Mouse (Mus musculus) intestine, embryonic 14.5 days (tissue): Measurements from ENCODE around the gene Mrpl57. TPM values are rescaled to one million over a fixed set of nuclear protein-coding genes. Genes with fewer than 3 reads are reported as not detected.
"Not testable (repeated sequence)": the region's sequence is repeated elsewhere in the genome, so short reads cannot be mapped to it uniquely, and the experiment has no call there.

Experiments
- ATAC-seq: fragments of 200-750 bp; cut with Nextera tagmentation; replicated peaks from 2 replicates; pipeline ENCODE4 v1.8.0; 2017; ENCODE audit warnings: low read depth, moderate number of reproducible peaks, moderate TSS enrichment, moderate library complexity; ENCODE audit not compliant: low FRiP score, low TSS enrichment
- DNase-seq: peaks from one replicate; pipeline ENCODE4 v3.0.0-alpha.2; 2018; ENCODE audit warnings: low spot score
- H3K27ac ChIP-seq: fragments of 300-500 bp; sonication (generic); 2 replicates; pipeline ENCODE4 v1.5.1; 2014; ENCODE audit warnings: low read depth, mild to moderate bottlenecking, control low read depth
- H3K27me3 ChIP-seq: fragments of 300-500 bp; sonication (generic); replicated peaks from 2 replicates; pipeline ENCODE4 v1.6.1; 2014; ENCODE audit warnings: low read length, control low read depth; ENCODE audit not compliant: control insufficient read depth, insufficient read depth
- H3K36me3 ChIP-seq: fragments of 300-500 bp; sonication (generic); 2 replicates; pipeline ENCODE4 v1.6.1; 2014; ENCODE audit warnings: low read length, control low read depth; ENCODE audit not compliant: control insufficient read depth, insufficient read depth
- H3K4me1 ChIP-seq: fragments of 300-500 bp; sonication (generic); replicated peaks from 2 replicates; pipeline ENCODE4 v1.6.1; 2014; ENCODE audit warnings: low read length, control low read depth, mixed read lengths; ENCODE audit not compliant: control insufficient read depth, insufficient read depth
- H3K4me2 ChIP-seq: fragments of 300-500 bp; sonication (generic); 2 replicates; pipeline ENCODE4 v1.6.1; 2014; ENCODE audit warnings: low read length
- H3K4me3 ChIP-seq: fragments of 300-500 bp; sonication (generic); 2 replicates; pipeline ENCODE4 v1.5.1; 2014; ENCODE audit warnings: low read depth, low read length, control low read depth, mixed read lengths
- H3K9ac ChIP-seq: fragments of 300-500 bp; sonication (generic); 2 replicates; pipeline ENCODE4 v1.6.1; 2014; ENCODE audit warnings: mild to moderate bottlenecking, low read length
- H3K9me3 ChIP-seq: fragments of 300-500 bp; sonication (generic); 2 replicates; pipeline ENCODE4 v1.6.1; 2016; ENCODE audit warnings: low read length, control low read depth; ENCODE audit not compliant: control insufficient read depth
- WGBS: fragments of 180-500 bp; shearing (Covaris S2); extraction: QIAGEN DNeasy Blood & Tissue Kit; methylation state at CpG from one replicate; pipeline ENCODE4 v1.1.7; 2014; 5-methylcytosine and 5-hydroxymethylcytosine counted together
- polyA plus RNA-seq: library from polyadenylated mRNA; unstranded; fragments of >200 nt; fragmentation: Nextera tagmentation; extraction: Ambion mirVana; gene quantifications from 2 replicates; pipeline ENCODE4 v1.2.1, GENCODE M21; 2014

The Mrpl57 gene
- polyA plus RNA-seq, 1 experiment from 2014 or later, result 199 TPM

DNA sequence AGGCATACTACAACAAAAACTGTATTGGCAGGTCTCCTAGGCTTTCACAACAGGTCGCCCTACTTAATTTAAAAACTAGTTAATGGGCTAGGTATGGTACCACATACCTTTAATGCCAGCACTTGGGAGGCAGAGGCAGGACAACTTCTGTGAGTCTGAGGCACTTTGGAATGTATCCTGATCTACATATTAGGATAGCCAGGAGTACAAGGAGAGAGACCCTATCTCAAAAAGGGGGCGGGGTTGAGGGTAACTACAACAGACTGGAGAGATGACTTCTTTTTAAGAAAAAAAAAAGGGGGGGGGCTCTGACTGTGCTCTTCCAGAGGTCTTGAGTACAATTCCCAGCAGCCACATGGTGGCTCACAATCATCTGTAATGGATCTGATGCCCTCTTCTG, 22.6 kb downstream of the Mrpl57 start:
- H3K4me1 ChIP-seq, result no peaks in the 10 kb centered on the region
- DNase-seq, result no peak
- H3K4me3 ChIP-seq, result no peak overlapping the region
- H3K9ac ChIP-seq, result no peak overlapping the region
- no peaks in the 10 kb centered on the region for H3K9me3 ChIP-seq
- peaks cover 30% of the 10 kb centered on the region for H3K36me3 ChIP-seq
- no peak for ATAC-seq
- H3K27me3 ChIP-seq, result no peaks in the 10 kb centered on the region
- WGBS, result 90% methylated on average over 2 of the region's 2 CpGs
- no peak overlapping the region for H3K4me2 ChIP-seq
- H3K27ac ChIP-seq, result no peak overlapping the region

- Histone ChIP-seq H3K4me1 (no peaks in the 10 kb centered on the region), H3K27me3 (no peaks in the 10 kb centered on the region), H3K27ac (no peak overlapping the region), H3K4me2 (no peak overlapping the region), H3K4me3 (no peak overlapping the region), H3K9me3 (no peaks in the 10 kb centered on the region), H3K36me3 (peaks cover 20% of the 10 kb centered on the region), H3K9ac (no peak overlapping the region)
- WGBS, result 88% methylated on average over 3 of the region's 3 CpGs
- ATAC-seq (no peak), DNase-seq (no peak)
Observed at GRCm38 (mm10) chr14:57850330-57850729, 24.3 kb downstream of the Mrpl57 start.

GRCm38 (mm10) chr14:57852961-57853360, 26.9 kb downstream of the Mrpl57 start:
- Histone ChIP-seq H3K27ac (no peak overlapping the region), H3K4me3 (no peak overlapping the region), H3K9ac (no peak overlapping the region), H3K4me2 (no peak overlapping the region), H3K9me3 (no peaks in the 10 kb centered on the region), H3K36me3 (peaks cover 11% of the 10 kb centered on the region; the same call in 1 of the 2 replicates), H3K4me1 (no peaks in the 10 kb centered on the region), H3K27me3 (no peaks in the 10 kb centered on the region)
- WGBS, result 90% methylated on average over 2 of the region's 2 CpGs
- DNase-seq, result no peak
- ATAC-seq, result no peak

DNA sequence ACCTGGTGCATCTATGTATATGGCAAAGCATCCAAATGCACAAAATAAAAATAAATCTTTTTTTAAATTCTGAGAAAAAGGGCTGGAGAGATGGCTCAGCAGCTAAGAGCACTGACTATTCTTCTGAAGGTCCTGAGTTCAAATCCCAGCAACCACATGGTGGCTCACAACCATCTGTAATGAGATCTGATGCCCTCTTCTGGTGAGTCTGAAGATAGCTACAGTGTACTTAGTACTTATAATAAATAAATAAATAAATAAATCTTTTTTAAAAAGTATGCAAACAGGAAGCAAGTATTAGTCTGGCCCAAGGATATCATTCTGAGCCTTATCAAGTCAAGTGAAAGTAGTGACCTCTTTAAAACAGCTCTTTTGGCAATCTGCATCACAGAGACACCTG, 30.0 kb downstream of the Mrpl57 start:
- not testable (repeated sequence) for H3K27ac ChIP-seq, DNase-seq

GRCm38 (mm10) chr14:57858601-57859000, 32.6 kb downstream of the Mrpl57 start:
- 91% methylated on average over 2 of the region's 2 CpGs for whole genome bisulfite sequencing
- no peak for ATAC-seq
- Histone ChIP-seq H3K9ac (no peak overlapping the region), H3K27ac (no peak overlapping the region), H3K27me3 (no peaks in the 10 kb centered on the region), H3K4me1 (no peaks in the 10 kb centered on the region), H3K4me2 (no peak overlapping the region), H3K36me3 (peaks cover 34% of the 10 kb centered on the region), H3K9me3 (no peaks in the 10 kb centered on the region), H3K4me3 (no peak overlapping the region)
- DNase-seq, result no peak

More for the DNA sequence above, 30.0 kb downstream of the Mrpl57 start:
- not testable (repeated sequence) for H3K4me2 ChIP-seq, H3K9me3 ChIP-seq, ATAC-seq, H3K27me3 ChIP-seq, H3K4me1 ChIP-seq, H3K9ac ChIP-seq, H3K4me3 ChIP-seq
- peaks cover 30% of the 10 kb centered on the region for H3K36me3 ChIP-seq

DNA sequence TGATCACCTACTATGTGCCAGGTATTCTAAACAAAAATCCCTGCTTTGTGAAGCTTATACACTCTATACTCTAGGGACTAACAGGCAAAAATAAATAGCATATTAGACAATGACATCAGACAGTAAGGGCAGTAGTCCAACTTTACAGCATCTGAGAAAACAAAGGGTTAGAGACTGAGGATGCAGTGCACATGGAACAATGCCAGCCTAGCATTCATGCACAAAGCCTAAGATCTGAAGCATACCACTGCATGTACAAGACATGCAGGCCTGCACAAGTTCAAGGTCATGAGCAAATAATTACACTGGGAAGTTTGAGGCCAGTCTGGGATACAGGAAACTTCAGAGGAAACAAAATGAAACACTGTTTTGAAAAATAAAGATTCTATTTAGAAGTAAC, 33.5 kb downstream of the Mrpl57 start:
- DNase-seq (no peak), ATAC-seq (no peak)
- H3K27me3 ChIP-seq, result no peaks in the 10 kb centered on the region
- H3K4me3 ChIP-seq, result no peak overlapping the region
- H3K9me3 ChIP-seq, result no peaks in the 10 kb centered on the region
- H3K9ac ChIP-seq, result no peak overlapping the region
- no peaks in the 10 kb centered on the region for H3K4me1 ChIP-seq
- peaks cover 43% of the 10 kb centered on the region for H3K36me3 ChIP-seq
- H3K4me2 ChIP-seq, result no peak overlapping the region
- H3K27ac ChIP-seq, result no peak overlapping the region

DNA sequence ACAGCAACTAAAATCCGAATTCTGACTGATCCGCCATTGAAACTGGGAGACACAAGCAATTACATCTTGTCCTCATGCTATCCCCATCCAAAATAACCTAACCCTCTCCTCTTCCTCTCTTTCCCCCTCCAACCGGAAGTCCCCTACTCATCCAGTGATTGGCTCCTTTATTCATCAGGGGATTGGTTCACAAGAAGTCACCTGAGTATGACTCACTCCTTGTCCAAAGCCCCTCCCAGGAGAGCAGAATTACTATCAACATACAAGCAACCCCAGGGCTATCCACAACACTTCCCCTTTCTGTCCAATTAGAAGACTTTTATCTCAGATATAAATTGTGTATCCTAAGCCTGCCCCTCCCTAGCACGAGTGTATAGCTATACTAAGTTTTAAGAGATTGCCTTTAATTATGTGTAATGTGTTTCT, 36.0 kb downstream of the Mrpl57 start:
- Histone ChIP-seq H3K27ac (no peak overlapping the region), H3K4me1 (no peaks in the 10 kb centered on the region), H3K9me3 (no peaks in the 10 kb centered on the region), H3K9ac (no peak overlapping the region), H3K4me2 (no peak overlapping the region), H3K36me3 (peaks cover 54% of the 10 kb centered on the region), H3K27me3 (no peaks in the 10 kb centered on the region), H3K4me3 (no peak overlapping the region)
- no peak for DNase-seq
- whole genome bisulfite sequencing, result 82% methylated on average over 4 of the region's 4 CpGs
- no peak for ATAC-seq

- Histone ChIP-seq H3K4me3 (no peak overlapping the region), H3K4me1 (no peaks in the 10 kb centered on the region), H3K9me3 (no peaks in the 10 kb centered on the region), H3K27me3 (no peaks in the 10 kb centered on the region), H3K4me2 (no peak overlapping the region), H3K27ac (no peak overlapping the region), H3K9ac (no peak overlapping the region), H3K36me3 (peaks cover 51% of the 10 kb centered on the region)
- no peak for DNase-seq
- WGBS, result 78% methylated on average over 2 of the region's 2 CpGs
- no peak for ATAC-seq
Observed at GRCm38 (mm10) chr14:57863129-57863528, 37.1 kb downstream of the Mrpl57 start.

DNA sequence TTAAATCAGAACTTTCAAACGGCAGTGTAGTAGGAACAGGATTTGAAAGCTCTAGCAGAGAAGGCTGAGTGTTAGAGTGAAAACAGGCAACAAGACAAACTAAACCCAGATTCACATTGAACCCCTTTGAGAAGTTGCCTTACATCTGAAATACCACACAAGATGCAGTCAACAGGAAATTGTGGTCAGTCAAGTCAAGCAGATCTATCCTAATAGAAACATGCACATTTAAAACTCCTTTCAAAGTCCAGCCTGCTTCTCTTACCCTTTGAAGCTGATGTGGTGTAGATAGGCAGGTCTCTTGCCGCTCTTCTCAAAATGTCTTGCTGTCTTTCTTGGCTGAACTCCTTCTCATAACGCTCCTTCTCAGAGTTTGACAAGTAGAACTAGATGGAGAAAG, 39.2 kb downstream of the Mrpl57 start:
- DNase-seq (no peak), ATAC-seq (no peak)
- Histone ChIP-seq H3K4me3 (no peak overlapping the region), H3K36me3 (peaks cover 43% of the 10 kb centered on the region), H3K4me1 (no peaks in the 10 kb centered on the region), H3K27me3 (no peaks in the 10 kb centered on the region), H3K9me3 (no peaks in the 10 kb centered on the region), H3K27ac (no peak overlapping the region), H3K4me2 (no peak overlapping the region), H3K9ac (no peak overlapping the region)
- 90% methylated on average over 3 of the region's 3 CpGs for WGBS
